Mouse (Mus musculus) retina, postnatal 1 day (tissue): Measurements from ENCODE around the gene Vwc2l.

ENCODE experiments used
- DNase-seq: peaks from one replicate; pipeline ENCODE4 v3.0.0-alpha.2; 2012

Vwc2l gene

DNA sequence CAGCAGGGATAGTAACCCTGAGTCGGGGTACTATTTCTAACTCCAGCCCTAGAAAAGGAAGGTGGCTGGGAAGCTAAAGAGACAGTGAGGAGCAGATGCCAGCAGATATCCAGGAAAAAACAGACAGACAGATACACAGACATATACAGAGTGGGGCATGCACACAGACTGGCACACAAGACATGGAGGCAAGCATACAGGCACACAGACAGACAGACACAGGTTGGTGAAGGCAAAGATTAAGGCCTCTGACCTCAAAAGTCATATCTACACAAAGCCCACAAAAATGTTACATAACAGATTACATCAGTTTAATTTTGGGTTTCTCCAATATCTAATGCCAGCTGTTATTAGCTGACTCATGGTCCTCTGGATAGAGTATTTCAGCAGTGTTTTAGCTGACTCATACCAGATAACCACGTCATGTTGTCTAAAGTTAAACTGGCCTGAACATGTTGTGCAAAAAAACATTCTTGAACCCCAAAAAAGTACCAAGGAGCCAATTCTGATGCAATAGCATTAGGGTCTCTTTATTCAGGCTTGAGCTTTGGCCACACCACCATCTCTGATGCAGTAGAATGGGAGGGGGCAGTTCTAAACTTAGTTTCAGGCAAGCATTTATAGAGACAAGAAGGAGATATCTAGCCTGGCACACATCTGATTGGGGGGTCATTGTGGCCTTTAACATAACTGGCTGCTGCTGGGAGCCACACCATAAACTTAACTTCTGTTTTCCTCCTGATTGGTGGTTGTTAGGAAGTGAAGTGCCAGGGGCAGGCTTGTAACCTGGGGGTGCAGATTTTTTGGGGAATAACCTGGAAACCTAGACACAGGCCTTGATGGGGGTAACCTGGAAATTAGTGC, 192.9 kb downstream of the Vwc2l start:
- no peak for DNase-seq

DNA sequence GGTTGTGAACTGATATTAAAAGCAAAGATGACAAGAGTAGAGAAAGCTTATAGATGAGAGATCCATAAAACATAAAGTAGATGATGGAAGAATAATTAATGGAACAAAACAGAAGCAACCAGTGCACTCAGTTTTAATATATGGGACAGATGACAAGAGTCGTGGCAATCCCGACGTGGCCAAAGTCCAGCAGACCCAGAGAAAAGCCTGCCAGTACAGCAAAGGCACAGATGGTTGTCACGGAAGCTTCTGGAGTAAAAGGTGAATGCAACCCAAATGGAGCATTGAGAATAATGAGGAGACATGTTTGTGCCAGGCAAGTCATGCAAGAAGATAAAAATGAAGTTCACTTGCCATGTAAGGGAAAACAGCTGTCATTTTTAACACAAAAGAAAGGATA, 207.5 kb downstream of the Vwc2l start:
- DNase-seq: no peak
